Mouse (Mus musculus) heart, adult 11 months (tissue): ENCODE measurements around the gene Nrp2.
A peak's percentile ranks its signal among the peaks of the same experiment; 100 is the strongest.

Source experiments
- DNase-seq: peaks from one replicate; pipeline ENCODE4 v3.0.0; 2022

Nrp2 gene

DNA sequence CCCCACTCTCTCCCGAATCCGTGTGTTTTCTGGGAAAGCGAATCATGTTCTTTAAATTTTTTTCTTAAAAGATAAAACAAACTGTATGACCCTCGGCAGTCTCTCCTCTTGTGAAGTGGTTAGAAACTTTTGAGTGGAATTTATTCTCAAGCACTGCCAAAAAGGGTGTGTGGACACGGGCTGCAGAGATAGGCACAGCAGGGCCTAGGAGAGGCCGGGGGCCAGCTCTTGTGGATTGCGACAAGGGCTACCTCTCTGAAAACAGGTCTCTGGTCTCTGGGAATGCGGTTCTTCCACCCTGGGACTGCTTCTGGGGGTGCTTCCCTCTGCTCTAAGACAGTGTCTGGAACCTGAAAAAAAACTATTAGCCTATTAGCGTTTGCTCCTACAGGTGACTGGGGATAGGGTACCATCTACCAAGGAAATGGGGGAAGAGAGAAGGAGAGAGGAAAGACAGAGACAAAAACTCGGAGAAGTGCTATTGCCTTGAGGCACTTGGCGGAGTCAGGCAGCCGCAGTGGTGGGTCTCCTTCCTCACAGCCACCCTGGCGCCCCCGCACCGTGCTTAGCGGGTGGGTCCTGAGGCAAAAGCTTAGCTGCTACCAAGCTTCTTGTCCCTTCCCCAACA is 1.9 kb downstream of the Nrp2 start:
- DNase-seq = peak; percentile 92

DNA sequence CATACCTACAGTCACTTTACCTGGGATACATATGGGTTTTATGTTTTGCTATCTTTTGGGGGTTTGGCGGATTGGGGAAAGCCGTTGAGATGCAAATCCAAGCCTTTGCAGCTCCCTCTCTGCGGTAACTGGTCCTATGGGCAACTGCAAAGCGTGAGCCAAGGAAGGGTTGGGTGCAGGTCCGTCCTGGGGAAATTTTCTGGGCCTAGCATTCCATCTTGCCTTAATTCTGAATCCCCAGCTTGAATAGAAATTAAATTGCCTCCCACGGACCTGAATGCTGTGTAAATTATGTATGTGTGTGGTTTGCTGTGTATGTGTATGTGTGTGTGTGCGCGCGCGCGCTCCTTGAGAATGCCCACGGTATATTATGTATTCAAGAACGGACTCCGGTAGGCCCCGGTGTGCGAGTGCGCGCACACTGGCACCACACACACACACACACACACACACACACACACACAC is 2.5 kb downstream of the Nrp2 start:
- no peak for DNase-seq

DNA sequence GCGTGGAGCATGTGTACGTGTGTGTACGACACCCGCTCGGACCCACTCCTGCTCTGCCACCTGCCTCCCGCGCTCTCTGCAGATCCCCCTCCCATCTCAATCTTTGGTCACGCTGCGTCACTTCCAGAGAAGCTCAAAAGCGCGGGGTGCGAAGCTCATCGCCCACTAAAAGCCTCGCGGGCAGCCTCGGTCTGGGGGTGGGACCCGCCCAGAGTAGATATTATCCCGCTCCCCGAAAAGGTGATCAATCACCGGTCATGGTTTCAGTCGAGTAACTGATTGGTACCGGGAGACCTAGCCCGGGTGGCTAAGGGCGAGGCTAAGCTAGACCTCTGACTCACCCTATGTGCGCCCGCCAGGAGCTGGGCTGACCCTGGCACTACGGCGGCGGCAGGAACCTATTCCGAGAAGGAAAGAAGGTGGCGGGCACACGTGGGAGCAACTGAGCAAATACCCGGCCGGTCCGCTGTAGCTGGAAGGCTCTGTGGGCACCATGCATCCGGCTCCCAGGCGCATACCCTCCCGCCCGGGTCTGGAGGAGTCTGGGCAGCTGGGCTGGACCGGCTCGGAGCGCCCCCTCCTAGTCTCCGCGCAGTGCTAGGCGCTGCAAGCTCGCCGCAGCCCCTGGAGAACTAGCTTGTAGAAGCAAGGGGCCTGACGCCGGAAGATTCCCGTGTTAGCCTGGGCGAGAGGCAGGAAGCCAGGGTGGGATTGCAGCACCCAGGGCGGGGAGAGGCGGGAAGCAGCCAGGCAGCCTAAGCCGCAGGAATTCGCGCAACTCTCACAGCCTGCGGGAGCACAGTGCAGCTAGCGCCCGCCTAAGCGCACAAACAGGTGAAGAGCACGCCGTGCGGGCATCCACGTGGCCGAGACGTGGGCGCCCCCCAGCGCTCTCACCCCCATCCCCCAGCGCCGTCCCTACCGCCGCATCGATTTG is 3.3 kb downstream of the Nrp2 start:
- DNase-seq = peak; percentile 97

DNA sequence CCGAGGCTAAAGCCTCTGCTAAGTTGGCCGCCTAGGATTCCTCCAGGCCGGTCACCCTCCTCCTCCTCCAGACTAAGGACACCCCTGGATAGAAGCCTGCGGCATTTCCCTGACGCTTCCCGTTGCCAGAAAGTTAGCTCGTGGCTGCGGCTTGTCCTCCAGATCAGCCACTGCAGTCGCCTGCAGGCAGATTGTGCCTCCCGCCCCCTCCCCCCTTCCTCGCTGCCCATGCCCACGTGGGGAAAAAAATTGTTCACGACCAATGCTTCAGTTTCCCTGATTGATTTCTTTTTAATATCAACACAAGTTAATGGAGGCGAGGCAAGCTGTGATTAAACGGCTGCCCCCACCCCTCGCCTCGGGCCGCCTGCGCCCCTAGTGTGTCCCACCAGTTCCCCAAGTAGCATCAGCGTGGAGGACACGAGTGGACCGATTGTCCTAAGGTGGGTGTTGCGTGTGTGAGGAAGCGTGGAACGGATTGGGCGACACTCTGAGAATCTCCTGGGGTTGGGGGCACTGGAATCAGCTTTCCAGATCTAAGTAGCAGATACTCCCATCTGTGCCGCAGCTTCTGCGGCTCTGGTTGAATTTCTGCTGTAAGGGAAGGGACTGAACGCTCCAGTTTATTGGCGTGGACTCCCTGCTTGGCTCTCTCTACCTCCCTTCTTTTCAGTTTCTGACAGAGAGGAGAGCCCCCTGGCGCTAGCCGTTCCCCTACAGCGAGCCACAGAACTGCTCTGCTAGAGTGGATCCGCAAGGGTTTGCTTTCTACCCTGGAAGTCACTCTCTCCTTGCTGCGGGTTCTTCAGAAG is 4.2 kb downstream of the Nrp2 start:
- peak; percentile 96 for DNase-seq

DNA sequence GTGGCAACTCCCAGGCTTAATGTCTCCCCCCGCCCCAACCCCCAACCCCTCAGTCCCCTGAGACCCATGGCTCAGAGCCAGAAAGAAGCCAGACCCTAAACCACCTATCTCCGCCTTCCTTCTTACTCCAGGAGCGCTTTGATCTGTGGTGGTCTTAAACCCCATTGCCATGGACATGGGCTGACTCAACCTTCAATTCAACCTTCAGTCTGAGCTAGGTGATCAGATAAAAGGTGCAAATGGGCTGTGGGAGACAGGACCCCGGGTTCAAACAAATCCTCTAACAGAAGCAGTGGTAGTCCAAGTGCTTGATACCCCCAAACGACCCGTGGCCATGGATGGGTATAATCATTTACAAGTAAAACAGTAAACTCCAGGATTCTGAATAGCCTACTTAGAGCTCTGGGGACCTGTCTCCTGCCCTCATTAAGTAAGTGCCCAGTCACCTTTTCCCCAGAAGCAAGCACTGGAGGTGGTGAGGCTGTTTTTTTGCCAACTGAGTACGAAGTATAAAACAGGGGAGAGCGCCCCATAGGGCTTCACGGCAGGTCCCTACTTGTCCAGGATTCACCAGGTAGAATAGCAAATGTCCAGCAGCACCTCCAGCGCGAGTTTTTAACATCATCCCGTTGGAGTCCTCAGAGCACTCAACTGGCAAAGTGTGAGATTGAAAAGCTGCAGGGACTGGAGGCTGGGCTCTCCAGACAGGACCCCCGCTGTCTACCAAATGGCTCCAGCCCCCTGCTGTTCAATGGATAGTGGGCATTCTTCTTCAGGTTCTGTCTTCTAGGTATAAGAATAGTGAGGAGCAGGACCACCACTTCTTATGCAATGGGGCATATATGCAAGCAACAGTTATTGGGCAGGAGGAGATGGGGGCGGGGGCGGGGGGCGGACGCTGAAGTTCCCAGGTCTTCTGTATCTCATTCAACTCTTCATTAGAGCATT is 5.1 kb downstream of the Nrp2 start:
- peak; percentile 89 for DNase-seq

DNA sequence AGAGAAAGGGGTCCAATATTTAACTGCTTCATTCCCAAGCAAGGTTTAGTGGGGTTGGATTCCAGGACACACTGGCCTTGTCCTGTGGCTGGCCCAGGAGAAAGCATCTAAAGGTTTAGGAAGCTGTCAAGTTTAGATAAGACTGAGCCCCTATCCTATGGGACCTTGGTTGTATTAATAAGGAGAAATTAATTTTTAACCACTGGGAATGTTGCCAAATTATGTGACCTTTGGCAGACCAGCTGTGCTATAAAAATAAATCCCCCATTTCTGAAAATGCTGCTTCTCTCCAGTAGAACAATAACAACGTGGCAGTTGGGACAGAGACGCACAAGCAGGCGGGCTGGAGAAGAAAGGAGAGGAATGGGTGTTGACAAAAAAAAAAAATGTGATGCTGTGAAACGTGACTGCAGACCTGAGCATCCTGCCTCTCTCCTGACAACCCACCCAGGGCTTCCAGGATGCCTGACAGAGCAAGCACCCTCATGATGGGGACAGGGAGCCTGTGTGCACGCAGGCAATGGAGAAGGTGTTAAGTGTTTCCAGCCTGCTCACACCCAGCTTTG is 6.8 kb downstream of the Nrp2 start:
- DNase-seq = peak; percentile 91

DNA sequence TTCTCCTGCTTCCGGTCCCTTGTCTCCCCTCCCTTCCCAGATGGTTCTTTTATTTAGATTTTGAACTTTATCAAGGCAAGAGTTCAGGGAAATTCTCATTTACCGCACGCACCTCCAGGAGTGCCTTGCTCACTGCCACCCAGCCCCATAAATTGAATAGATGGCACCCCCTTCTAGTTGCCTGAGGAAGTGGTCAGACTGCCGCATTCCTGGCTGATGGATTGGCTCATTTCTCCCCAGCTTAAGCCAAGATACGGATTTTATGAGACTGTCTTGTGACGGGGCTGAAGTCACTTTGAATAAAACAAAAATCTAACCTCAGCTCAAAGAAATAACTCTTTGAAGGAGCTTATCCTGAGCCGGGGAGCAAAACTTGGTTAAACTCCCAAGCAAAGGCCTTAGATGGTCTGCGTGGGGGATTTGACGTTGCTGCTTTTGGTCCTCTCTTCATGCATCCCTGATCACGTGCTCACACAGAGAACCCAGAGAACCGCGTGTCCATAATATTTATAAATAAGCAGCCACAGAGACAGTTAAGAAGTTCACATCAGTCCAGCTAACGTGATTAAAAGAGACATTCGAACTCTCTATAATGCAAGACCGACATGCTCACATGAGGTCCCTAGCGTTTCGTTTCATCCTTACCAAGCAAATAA is 10.1 kb downstream of the Nrp2 start:
- peak; percentile 80 for DNase-seq

DNA sequence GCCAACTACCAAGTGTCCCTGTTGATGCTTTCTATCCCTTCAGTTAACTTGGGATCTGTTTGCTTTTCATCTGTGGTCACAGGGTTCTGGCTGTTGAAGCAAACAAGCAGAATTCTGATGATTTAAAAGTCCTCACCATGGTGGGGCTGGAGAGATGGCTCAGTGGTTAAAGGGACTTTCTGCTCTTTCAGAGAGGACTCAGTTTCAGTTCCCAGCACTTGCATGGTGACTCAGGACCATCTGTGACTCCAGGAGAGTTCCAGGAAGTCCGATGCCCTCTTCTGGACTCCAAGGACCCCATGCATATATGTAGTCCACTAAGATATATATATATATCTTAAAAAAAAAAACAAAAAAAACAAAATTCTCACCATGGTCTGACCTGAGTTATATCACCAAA is 11.9 kb downstream of the Nrp2 start:
- DNase-seq = peak; percentile 48

DNA sequence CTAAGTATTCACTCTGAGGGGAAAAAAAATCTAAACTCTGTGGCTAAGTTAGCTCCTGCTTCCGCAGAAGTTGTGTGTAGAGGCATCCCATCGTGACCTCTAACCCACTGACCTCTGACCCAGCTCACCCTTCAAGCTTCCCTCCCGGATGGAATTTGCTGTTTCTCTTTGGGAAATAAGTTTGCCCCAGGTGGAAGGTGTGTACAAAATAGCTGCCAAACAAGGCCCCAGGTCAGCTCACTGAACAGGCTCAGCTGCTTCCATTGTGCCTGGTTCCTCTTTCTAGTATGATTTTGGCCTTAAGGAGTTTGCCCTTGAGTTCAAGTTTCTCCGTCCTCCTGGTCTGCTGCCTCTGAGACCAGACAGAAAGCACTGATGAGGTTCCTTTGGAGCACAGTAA is 12.6 kb downstream of the Nrp2 start:
- peak; percentile 76 for DNase-seq

DNA sequence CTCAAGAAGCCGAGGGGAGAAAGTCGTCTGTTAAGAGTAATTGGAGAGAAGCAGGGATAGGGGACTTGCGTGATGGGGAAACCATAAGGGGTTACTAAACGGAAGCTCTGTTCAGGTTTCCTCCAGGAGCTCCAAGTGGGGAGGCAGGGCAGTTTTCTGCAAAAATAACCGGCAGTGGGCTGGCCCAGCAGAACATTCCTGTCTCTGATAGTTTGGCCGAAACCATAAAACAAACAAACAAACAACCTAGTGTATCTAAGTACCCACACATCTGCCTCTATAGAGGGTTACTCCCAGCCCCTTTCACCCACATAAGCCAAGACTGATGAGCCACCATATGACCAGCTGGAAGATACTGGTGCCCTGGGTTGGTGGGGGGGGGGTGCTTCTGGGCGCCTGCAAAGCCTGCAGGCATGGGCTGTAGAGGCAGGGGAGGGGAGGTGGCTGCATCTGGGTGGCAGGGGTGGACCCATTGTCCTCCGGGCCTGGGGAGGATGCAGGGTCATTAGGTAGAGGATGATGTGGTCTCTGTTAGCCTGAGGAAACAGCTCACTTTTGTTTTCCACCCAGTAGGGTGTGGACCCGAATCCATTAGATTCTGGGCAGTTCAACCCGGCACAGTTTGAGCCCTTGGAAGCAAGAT is 13.9 kb downstream of the Nrp2 start:
- peak; percentile 95 for DNase-seq

DNA sequence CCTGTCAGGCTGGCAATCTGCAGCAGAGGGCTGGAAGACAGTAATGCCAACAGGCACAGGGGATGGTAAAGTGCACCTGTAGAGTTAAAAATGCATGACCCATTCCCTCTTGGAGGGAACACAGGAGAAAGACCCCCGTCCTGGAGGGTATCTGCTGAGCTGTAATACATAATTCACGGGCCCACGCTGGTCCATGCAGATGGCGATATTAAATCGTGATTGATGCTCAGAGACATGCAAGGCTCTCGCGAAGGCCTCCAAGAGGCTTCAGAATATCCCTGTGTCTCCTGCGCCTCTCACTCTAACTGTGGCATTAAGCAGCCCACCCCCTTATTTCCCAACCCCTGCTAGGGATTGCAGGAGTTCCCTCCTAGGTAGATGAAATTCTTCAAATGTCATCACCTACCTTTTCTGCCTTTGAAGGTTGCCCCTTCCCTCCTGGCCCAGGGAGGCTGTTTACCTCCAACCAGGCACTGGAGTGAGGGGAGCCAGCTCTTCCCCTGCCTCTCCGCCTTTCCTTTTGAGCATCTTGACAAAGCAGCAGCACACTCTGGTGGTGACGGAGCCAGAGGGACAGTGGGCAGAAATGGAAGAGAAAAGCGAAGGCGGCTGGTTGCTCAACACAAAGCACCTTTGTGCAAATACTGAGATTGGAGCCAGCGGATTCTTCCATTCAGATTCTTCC is 14.6 kb downstream of the Nrp2 start:
- peak; percentile 90 for DNase-seq

DNA sequence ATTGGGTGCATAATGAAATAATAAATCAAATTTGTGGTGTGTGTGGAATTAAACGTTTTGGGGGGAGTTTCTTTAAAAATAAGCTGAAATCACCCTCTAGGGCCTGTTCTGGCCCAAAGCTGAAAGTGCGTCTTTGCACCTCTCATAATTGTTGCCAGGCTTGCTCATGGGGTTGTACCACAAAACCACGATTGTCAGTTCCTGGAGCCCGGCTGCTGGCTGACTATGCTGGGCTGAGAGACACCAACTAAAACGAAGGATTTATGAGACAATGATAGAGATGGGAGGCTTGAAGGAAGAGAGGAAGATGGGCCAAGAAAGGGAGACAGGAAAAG is 15.1 kb downstream of the Nrp2 start:
- peak; percentile 87 for DNase-seq

DNA sequence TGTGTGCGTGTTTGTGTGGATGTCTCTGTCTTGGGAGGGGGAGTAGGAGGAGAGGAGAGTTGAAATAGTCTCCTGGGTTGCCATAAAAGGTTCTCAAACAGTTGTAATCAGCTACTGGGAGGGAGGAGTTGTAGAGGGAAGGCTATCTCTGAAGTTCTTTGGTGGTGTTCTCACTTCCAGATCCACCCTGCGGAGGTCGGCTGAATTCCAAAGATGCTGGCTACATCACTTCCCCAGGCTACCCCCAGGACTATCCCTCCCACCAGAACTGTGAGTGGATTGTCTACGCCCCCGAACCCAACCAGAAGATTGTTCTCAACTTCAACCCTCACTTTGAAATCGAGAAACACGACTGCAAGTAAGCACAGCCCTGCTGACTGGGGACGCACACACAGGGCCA is 15.7 kb downstream of the Nrp2 start:
- DNase-seq = peak; percentile 94

DNA sequence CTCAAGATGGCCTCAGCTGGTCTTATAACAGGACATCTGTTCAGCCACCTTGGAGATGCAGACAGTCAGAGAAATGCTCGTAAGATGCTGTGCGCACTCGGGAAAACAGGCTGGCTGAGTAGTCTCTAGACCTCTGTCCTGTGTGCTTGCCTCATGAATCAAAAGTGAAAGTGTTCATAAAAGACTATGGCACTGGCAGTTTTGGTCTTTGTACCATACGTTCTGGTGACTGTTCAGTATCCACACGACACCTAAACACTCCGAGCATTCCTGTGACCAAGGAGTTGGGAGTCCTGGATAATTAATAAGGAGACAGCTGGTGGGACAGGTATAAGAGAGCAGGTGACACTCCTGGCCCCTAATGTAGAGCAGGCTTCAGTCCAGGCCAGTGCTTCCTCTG is 16.7 kb downstream of the Nrp2 start:
- peak; percentile 88 for DNase-seq

DNA sequence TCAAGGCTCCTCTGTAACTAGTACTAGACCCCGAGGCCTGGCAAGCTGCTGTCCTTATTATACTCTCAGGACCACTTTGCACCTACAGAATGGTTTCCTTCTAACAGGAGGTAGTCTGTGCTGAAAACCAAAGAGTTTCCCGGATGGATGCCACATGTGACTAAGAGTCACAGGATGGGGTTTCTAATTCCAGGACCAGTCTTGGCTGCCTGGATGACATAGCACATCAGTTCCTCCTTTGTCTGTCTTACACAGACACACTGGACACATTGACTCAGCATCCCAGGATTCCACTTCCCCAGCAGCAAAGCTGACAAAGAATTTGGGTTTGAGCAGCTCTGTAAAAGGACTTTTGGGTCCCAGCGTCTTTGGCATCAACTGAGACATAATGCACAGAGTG is 17.1 kb downstream of the Nrp2 start:
- peak; percentile 95 for DNase-seq

DNA sequence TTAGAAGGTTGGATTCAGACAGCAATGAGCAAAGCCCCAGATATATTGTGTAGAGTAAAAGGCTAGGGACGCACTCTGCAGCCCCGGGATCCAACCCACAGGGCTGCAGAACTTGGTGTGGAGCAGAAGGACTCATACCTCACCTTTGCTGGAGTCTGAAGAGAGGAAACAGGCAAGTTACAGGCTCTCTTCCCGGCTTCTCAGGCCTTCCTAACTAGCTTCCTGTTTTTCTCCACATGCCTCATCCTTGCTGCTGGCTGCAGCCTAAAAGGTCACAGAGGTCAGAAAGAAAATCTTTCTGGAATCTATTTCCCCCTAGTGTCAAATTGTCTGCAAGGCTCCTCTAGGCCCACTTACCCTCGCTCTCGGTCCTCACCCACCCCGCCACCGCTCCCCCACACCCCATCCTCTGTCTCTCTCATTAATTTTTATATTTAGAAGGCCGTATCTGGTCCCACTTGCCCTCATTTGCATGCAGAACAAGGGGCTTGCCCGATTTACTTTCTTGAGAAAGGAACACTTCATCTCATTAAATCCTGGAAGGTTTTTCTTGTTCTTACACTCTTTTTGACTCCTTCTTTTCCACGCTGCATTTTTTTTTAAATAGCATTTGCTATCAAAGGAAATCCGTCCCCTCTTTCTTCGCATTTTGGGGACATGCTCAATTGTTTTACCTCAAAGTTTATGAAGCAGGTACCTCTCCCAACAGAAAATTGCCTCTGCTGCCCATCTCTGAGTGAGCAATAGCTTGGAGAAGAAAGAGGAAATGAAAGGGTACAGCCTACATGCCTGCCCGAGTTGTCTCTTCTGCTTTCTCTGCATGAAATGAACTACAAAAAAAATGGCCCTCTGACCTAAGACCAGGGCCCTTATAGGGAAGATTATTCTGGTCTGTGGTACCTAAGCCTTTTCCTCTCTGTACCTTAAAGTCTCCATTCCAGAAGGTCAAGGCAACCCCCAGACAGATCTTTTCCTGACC is 17.9 kb downstream of the Nrp2 start:
- DNase-seq = peak; percentile 94

DNA sequence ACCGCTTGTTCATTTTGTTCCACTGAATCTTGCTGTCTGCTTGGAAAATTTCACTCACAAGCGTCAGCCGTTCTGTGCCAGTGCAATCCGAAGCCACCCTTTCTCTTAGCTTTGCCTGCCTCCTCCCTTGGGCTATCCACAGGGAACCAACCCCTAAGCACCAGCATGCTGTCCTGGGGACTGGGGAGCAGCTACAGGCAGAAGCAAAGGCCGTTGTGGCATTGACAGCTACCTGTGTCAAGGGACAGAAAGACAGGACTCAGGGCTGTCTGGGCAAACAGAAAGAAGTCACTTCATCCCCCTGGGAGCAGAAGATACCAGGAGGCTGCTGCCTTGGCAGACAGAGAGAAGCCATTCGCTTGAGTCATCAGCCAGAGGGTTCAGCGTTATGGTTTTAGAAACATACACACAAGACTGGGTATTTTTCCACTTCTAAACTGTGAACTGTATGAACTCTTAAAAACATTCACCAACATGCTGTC is 18.7 kb downstream of the Nrp2 start:
- peak; percentile 89 for DNase-seq

DNA sequence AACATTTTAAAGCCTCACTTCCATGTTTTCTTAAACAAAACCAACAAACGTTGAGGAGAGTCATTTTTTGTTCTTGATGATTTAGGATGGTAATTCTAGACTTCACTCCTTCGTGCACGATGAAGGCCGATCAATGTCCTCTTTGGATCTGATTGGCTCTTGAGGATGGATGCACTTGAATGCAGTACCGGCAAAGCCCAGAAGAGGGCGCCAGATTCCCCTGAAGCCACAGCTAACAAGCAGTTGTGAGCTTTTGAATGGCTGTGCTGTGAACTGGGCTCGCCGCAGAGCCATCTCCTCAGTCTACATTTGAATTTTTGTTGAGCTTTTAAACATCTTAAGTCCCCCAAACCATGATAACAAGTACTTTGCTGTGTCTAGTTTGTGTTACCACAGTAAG is 19.4 kb downstream of the Nrp2 start:
- DNase-seq = no peak

DNA sequence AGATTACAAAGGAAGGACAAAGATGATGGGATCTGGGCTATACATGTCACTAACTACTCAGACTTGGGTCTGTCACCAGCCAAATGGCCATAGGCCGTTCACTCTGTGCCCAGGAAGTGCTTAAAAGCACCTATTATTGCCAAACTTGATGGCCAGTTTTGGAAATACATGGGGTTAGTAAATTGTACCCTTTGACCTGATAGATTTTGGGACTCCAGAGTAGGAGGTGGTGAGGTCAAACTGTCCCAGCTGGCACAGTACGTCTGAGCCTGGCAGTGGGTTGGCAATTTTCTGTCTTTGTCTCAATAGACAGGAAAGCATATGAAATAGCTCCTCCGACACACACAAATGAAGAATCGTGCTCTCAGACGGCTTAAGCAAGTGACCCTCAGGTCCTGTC is 20.8 kb downstream of the Nrp2 start:
- no peak for DNase-seq
